Mouse (Mus musculus) heart, embryonic 15.5 days (tissue): ENCODE results near the gene Ralgapa2. TPM values are rescaled to one million over a fixed set of nuclear protein-coding genes. Genes with fewer than 3 reads are reported as not detected.

Experiments used
- ATAC-seq: fragments of 200-750 bp; cut with Nextera tagmentation; replicated peaks from 2 replicates; pipeline ENCODE4 v1.8.0; 2017; ENCODE audit warnings: low read depth, moderate TSS enrichment; ENCODE audit not compliant: insufficient number of reproducible peaks, insufficient read depth, low FRiP score
- H3K27ac ChIP-seq: fragments of 300-500 bp; sonication (generic); 2 replicates; pipeline ENCODE4 v1.5.1; 2015; ENCODE audit warnings: mild to moderate bottlenecking, inconsistent platforms
- H3K27me3 ChIP-seq: fragments of 300-500 bp; sonication (generic); 2 replicates; pipeline ENCODE4 v1.6.1; 2015; ENCODE audit warnings: inconsistent platforms
- H3K36me3 ChIP-seq: fragments of 300-500 bp; sonication (generic); 2 replicates; pipeline ENCODE4 v1.6.1; 2015; ENCODE audit warnings: mild to moderate bottlenecking, inconsistent platforms
- H3K4me1 ChIP-seq: fragments of 300-500 bp; sonication (generic); replicated peaks from 2 replicates; pipeline ENCODE4 v1.6.1; 2015; ENCODE audit warnings: inconsistent platforms
- H3K4me2 ChIP-seq: fragments of 300-500 bp; sonication (generic); 2 replicates; pipeline ENCODE4 v1.6.1; 2015; ENCODE audit warnings: inconsistent platforms, mild to moderate bottlenecking, moderate library complexity
- H3K4me3 ChIP-seq: fragments of 300-500 bp; sonication (generic); 2 replicates; pipeline ENCODE4 v1.5.1; 2015; ENCODE audit warnings: mild to moderate bottlenecking, inconsistent platforms
- H3K9ac ChIP-seq: fragments of 300-500 bp; sonication (generic); 2 replicates; pipeline ENCODE4 v1.6.1; 2015; ENCODE audit warnings: mild to moderate bottlenecking, inconsistent platforms
- H3K9me3 ChIP-seq: fragments of 300-500 bp; sonication (generic); replicated peaks from 2 replicates; pipeline ENCODE4 v1.6.1; 2016; ENCODE audit warnings: inconsistent platforms
- WGBS: fragments of 180-500 bp; shearing (Covaris S2); methylation state at CpG from one replicate; pipeline ENCODE4 v1.1.7; 2015; ENCODE audit warnings: mixed read lengths; 5-methylcytosine and 5-hydroxymethylcytosine counted together
- polyA plus RNA-seq: library from polyadenylated mRNA; unstranded; fragments of >200 nt; fragmentation: Nextera tagmentation; extraction: Ambion mirVana; gene quantifications from 2 replicates; pipeline ENCODE4 v1.2.1, GENCODE M21; 2015

The Ralgapa2 gene
- polyA plus RNA-seq, 1 experiment from 2014 or later = 9.9 TPM

GRCm38 (mm10) chr2:146278381-146278780 lies 233.8 kb downstream of the Ralgapa2 start:
- Histone ChIP-seq H3K9me3 (no peaks in the 10 kb centered on the region), H3K4me3 (no peak overlapping the region), H3K27ac (no peak overlapping the region), H3K4me1 (no peaks in the 10 kb centered on the region), H3K27me3 (no peaks in the 10 kb centered on the region), H3K9ac (no peak overlapping the region), H3K36me3 (no peaks in the 10 kb centered on the region), H3K4me2 (no peak overlapping the region)
- ATAC-seq = no peak
- 45% methylated on average over 5 of the region's 5 CpGs for WGBS

GRCm38 (mm10) chr2:146266539-146266938 lies 245.6 kb downstream of the Ralgapa2 start:
- Histone ChIP-seq H3K9me3 (no peaks in the 10 kb centered on the region), H3K27ac (no peak overlapping the region), H3K9ac (no peak overlapping the region), H3K27me3 (no peaks in the 10 kb centered on the region), H3K36me3 (no peaks in the 10 kb centered on the region), H3K4me1 (peaks cover 7% of the 10 kb centered on the region), H3K4me2 (no peak overlapping the region), H3K4me3 (no peak overlapping the region)
- WGBS = 73% methylated on average over 3 of the region's 3 CpGs
- no peak for ATAC-seq

- Histone ChIP-seq H3K9me3 (no peaks in the 10 kb centered on the region), H3K36me3 (no peaks in the 10 kb centered on the region), H3K27me3 (no peaks in the 10 kb centered on the region), H3K27ac (no peak overlapping the region), H3K4me1 (peaks cover 7% of the 10 kb centered on the region), H3K4me3 (no peak overlapping the region), H3K4me2 (no peak overlapping the region), H3K9ac (no peak overlapping the region)
- ATAC-seq = no peak
- WGBS = 30% methylated on average over 4 of the region's 4 CpGs
Observed at GRCm38 (mm10) chr2:146265045-146265444, 247.1 kb downstream of the Ralgapa2 start.

- Histone ChIP-seq H3K9ac (no peak overlapping the region), H3K36me3 (no peaks in the 10 kb centered on the region), H3K27me3 (no peaks in the 10 kb centered on the region), H3K27ac (no peak overlapping the region), H3K4me1 (peaks cover 17% of the 10 kb centered on the region), H3K4me3 (no peak overlapping the region), H3K4me2 (no peak overlapping the region), H3K9me3 (no peaks in the 10 kb centered on the region)
- ATAC-seq = no peak
Observed at GRCm38 (mm10) chr2:146262966-146263365, 249.2 kb downstream of the Ralgapa2 start.

GRCm38 (mm10) chr2:146262215-146262614 lies 249.9 kb downstream of the Ralgapa2 start:
- Histone ChIP-seq H3K9ac (no peak overlapping the region), H3K27ac (no peak overlapping the region), H3K36me3 (no peaks in the 10 kb centered on the region), H3K4me2 (no peak overlapping the region), H3K9me3 (no peaks in the 10 kb centered on the region), H3K4me1 (peaks cover 20% of the 10 kb centered on the region), H3K4me3 (no peak overlapping the region), H3K27me3 (no peaks in the 10 kb centered on the region)
- no peak for ATAC-seq
- 54% methylated on average over 10 of the region's 10 CpGs for WGBS

- Histone ChIP-seq H3K4me1 (peaks cover 25% of the 10 kb centered on the region), H3K9ac (no peak overlapping the region), H3K36me3 (no peaks in the 10 kb centered on the region), H3K27me3 (no peaks in the 10 kb centered on the region), H3K4me2 (no peak overlapping the region), H3K27ac (no peak overlapping the region), H3K9me3 (no peaks in the 10 kb centered on the region), H3K4me3 (no peak overlapping the region)
- ATAC-seq = no peak
- WGBS = 86% methylated on average over 4 of the region's 4 CpGs
Observed at GRCm38 (mm10) chr2:146261146-146261545, 251.0 kb downstream of the Ralgapa2 start.

GRCm38 (mm10) chr2:146259787-146260560 lies 252.2 kb downstream of the Ralgapa2 start:
- Histone ChIP-seq H3K27me3 (no peaks in the 10 kb centered on the region), H3K4me2 (no peak overlapping the region), H3K9me3 (no peaks in the 10 kb centered on the region), H3K4me1 (peaks cover 19% of the 10 kb centered on the region), H3K9ac (no peak overlapping the region), H3K36me3 (no peaks in the 10 kb centered on the region), H3K4me3 (no peak overlapping the region), H3K27ac (no peak overlapping the region)
- no peak for ATAC-seq
- WGBS = 61% methylated on average over 18 of the region's 18 CpGs

GRCm38 (mm10) chr2:146258736-146259469 lies 253.2 kb downstream of the Ralgapa2 start:
- 34% methylated on average over 10 of the region's 10 CpGs for WGBS
- H3K9me3 ChIP-seq = no peaks in the 10 kb centered on the region
- ATAC-seq = 0 out of 2 replicates have a peak, but pooled peaks have one; percentile 50
- no peaks in the 10 kb centered on the region for H3K36me3 ChIP-seq
- no peak overlapping the region for H3K9ac ChIP-seq
- no peaks in the 10 kb centered on the region for H3K27me3 ChIP-seq
- H3K4me1 ChIP-seq = peaks cover 18% of the 10 kb centered on the region
- no peak overlapping the region for H3K27ac ChIP-seq
- no peak overlapping the region for H3K4me3 ChIP-seq
- no peak overlapping the region for H3K4me2 ChIP-seq

- WGBS = 84% methylated on average over 3 of the region's 3 CpGs
- H3K9me3 ChIP-seq = no peaks in the 10 kb centered on the region
- no peaks in the 10 kb centered on the region for H3K27me3 ChIP-seq
- no peak overlapping the region for H3K27ac ChIP-seq
- no peak overlapping the region for H3K4me2 ChIP-seq
- no peak overlapping the region for H3K4me3 ChIP-seq
- H3K4me1 ChIP-seq = peaks cover 18% of the 10 kb centered on the region
- H3K9ac ChIP-seq = no peak overlapping the region
- no peak for ATAC-seq
- no peaks in the 10 kb centered on the region for H3K36me3 ChIP-seq
Observed at GRCm38 (mm10) chr2:146257609-146258008, 254.5 kb downstream of the Ralgapa2 start.

GRCm38 (mm10) chr2:146257037-146257436 lies 255.1 kb downstream of the Ralgapa2 start:
- Histone ChIP-seq H3K4me2 (no peak overlapping the region), H3K9me3 (no peaks in the 10 kb centered on the region), H3K27ac (no peak overlapping the region), H3K4me1 (peaks cover 18% of the 10 kb centered on the region), H3K27me3 (no peaks in the 10 kb centered on the region), H3K4me3 (no peak overlapping the region), H3K9ac (no peak overlapping the region), H3K36me3 (no peaks in the 10 kb centered on the region)
- ATAC-seq = no peak
- 26% methylated on average over 3 of the region's 3 CpGs for WGBS

- no peak for ATAC-seq
- H3K27ac ChIP-seq = no peak overlapping the region
- H3K9ac ChIP-seq = no peak overlapping the region
- H3K36me3 ChIP-seq = no peaks in the 10 kb centered on the region
- H3K4me3 ChIP-seq = no peak overlapping the region
- no peaks in the 10 kb centered on the region for H3K9me3 ChIP-seq
- WGBS = 61% methylated on average over 3 of the region's 3 CpGs
- no peak overlapping the region for H3K4me2 ChIP-seq
- peaks cover 18% of the 10 kb centered on the region for H3K4me1 ChIP-seq
- H3K27me3 ChIP-seq = no peaks in the 10 kb centered on the region
Observed at GRCm38 (mm10) chr2:146256321-146256875, 255.7 kb downstream of the Ralgapa2 start.
